Mouse (Mus musculus) hindbrain, embryonic 14.5 days (tissue): ENCODE measurements around the gene Ptpn18. TPM values are rescaled to one million over a fixed set of nuclear protein-coding genes. Genes with fewer than 3 reads are reported as not detected.

Source experiments
- ATAC-seq: fragments of 200-750 bp; cut with Nextera tagmentation; 2 replicates; pipeline ENCODE4 v1.8.0; 2017; ENCODE audit warnings: moderate number of reproducible peaks, mild to moderate bottlenecking, moderate TSS enrichment, moderate library complexity; ENCODE audit not compliant: low FRiP score
- DNase-seq: peaks from one replicate; pipeline ENCODE4 v3.0.0-alpha.2; 2015; ENCODE audit warnings: low spot score
- H3K27ac ChIP-seq: fragments of 300-500 bp; sonication (generic); 2 replicates; pipeline ENCODE4 v1.5.1; 2014; ENCODE audit warnings: mild to moderate bottlenecking, moderate library complexity
- H3K27me3 ChIP-seq: fragments of 300-500 bp; sonication (generic); 2 replicates; pipeline ENCODE4 v1.6.1; 2014; ENCODE audit warnings: mild to moderate bottlenecking, low read length, mixed read lengths; ENCODE audit not compliant: control insufficient read depth, insufficient read depth
- H3K36me3 ChIP-seq: fragments of 300-500 bp; sonication (generic); replicated peaks from 2 replicates; pipeline ENCODE4 v1.6.1; 2014; ENCODE audit not compliant: control insufficient read depth, insufficient read depth
- H3K4me1 ChIP-seq: fragments of 300-500 bp; sonication (generic); replicated peaks from 2 replicates; pipeline ENCODE4 v1.6.1; 2014; ENCODE audit warnings: antibody characterized with exemption, low read length, mixed read lengths; ENCODE audit not compliant: control insufficient read depth, insufficient read depth
- H3K4me2 ChIP-seq: fragments of 300-500 bp; sonication (generic); replicated peaks from 2 replicates; pipeline ENCODE4 v1.6.1; 2014; ENCODE audit warnings: mild to moderate bottlenecking, moderate library complexity
- H3K4me3 ChIP-seq: fragments of 300-500 bp; sonication (generic); replicated peaks from 2 replicates; pipeline ENCODE4 v1.5.1; 2014; ENCODE audit warnings: mild to moderate bottlenecking, low read length
- H3K9ac ChIP-seq: fragments of 300-500 bp; sonication (generic); 2 replicates; pipeline ENCODE4 v1.6.1; 2014
- H3K9me3 ChIP-seq: fragments of 300-500 bp; sonication (generic); 2 replicates; pipeline ENCODE4 v1.6.1; 2016; ENCODE audit warnings: low read length; ENCODE audit not compliant: control insufficient read depth
- WGBS: fragments of 180-500 bp; shearing (Covaris S2); extraction: QIAGEN DNeasy Blood & Tissue Kit; methylation state at CpG from one replicate; pipeline ENCODE4 v1.1.7; 2014; 5-methylcytosine and 5-hydroxymethylcytosine counted together
- microRNA-seq: library from miRNA; unstranded; fragments of <30 nt; microRNA quantifications from one replicate; pipeline ENCODE4, GENCODE M21; 2016
- polyA plus RNA-seq: library from polyadenylated mRNA; unstranded; fragments of >200 nt; fragmentation: Nextera tagmentation; extraction: Ambion mirVana; gene quantifications from 2 replicates; pipeline ENCODE4 v1.2.1, GENCODE M21; 2014

Gene Ptpn18
- polyA plus RNA-seq, 1 experiment from 2014 or later, result 6.8 TPM

- no peaks in the 10 kb centered on the region for H3K27me3 ChIP-seq
- H3K27ac ChIP-seq, result no peak overlapping the region
- no peaks in the 10 kb centered on the region for H3K4me1 ChIP-seq
- H3K9ac ChIP-seq, result no peak overlapping the region
- DNase-seq, result no peak
- no peaks in the 10 kb centered on the region for H3K9me3 ChIP-seq
- no peak overlapping the region for H3K4me2 ChIP-seq
- ATAC-seq, result no peak
- 85% methylated on average over 1 of the region's 1 CpGs for WGBS
- H3K4me3 ChIP-seq, result no peak overlapping the region
- no peaks in the 10 kb centered on the region for H3K36me3 ChIP-seq
Measured at GRCm38 (mm10) chr1:34518259-34518658, 58.7 kb downstream of the Ptpn18 start.

- Histone ChIP-seq H3K9me3 (no peaks in the 10 kb centered on the region), H3K4me2 (no peak overlapping the region), H3K27ac (no peak overlapping the region), H3K27me3 (no peaks in the 10 kb centered on the region), H3K4me3 (no peak overlapping the region), H3K4me1 (no peaks in the 10 kb centered on the region), H3K9ac (no peak overlapping the region), H3K36me3 (no peaks in the 10 kb centered on the region)
- no peak for ATAC-seq
- no peak for DNase-seq
- 89% methylated on average over 6 of the region's 6 CpGs for WGBS
Measured at GRCm38 (mm10) chr1:34522205-34522849, 62.8 kb downstream of the Ptpn18 start.

GRCm38 (mm10) chr1:34522850-34523244, 63.3 kb downstream of the Ptpn18 start:
- H3K9me3 ChIP-seq, result no peaks in the 10 kb centered on the region
- no peak overlapping the region for H3K9ac ChIP-seq
- H3K4me1 ChIP-seq, result no peaks in the 10 kb centered on the region
- ATAC-seq (no peak), DNase-seq (no peak)
- WGBS, result 88% methylated on average over 3 of the region's 3 CpGs
- H3K27me3 ChIP-seq, result no peaks in the 10 kb centered on the region
- no peaks in the 10 kb centered on the region for H3K36me3 ChIP-seq
- H3K4me3 ChIP-seq, result no peak overlapping the region
- no peak overlapping the region for H3K27ac ChIP-seq
- H3K4me2 ChIP-seq, result no peak overlapping the region

- DNase-seq (no peak), ATAC-seq (no peak)
- 82% methylated on average over 3 of the region's 3 CpGs for WGBS
- H3K4me1 ChIP-seq, result no peaks in the 10 kb centered on the region
- no peak overlapping the region for H3K27ac ChIP-seq
- H3K27me3 ChIP-seq, result no peaks in the 10 kb centered on the region
- no peak overlapping the region for H3K9ac ChIP-seq
- no peak overlapping the region for H3K4me3 ChIP-seq
- no peaks in the 10 kb centered on the region for H3K9me3 ChIP-seq
- no peak overlapping the region for H3K4me2 ChIP-seq
- no peaks in the 10 kb centered on the region for H3K36me3 ChIP-seq
Measured at GRCm38 (mm10) chr1:34523647-34524046, 64.1 kb downstream of the Ptpn18 start.

Small RNAs within 50 kb of the gene (microRNA-seq; reads per million reads assigned to microRNA genes)
- 1.1 reads per million for gene Mir5103

Other genes starting within 250 kb of the Ptpn18 start
- 59.5 and 60.6 TPM in 2 replicates for gene Ccdc115, start 20.1 kb upstream of the Ptpn18 start, polyA plus RNA-seq
- 48.3 and 49.6 TPM in 2 replicates for gene Imp4, start 19.9 kb upstream of the Ptpn18 start, polyA plus RNA-seq
- not detected in 2 replicates for gene Prss39, start 38.6 kb downstream of the Ptpn18 start, polyA plus RNA-seq
- 0.19 and 0.20 TPM in 2 replicates for gene Cfc1, start 75.9 kb downstream of the Ptpn18 start, polyA plus RNA-seq
- gene Prss40, start 101.2 kb downstream of the Ptpn18 start, polyA plus RNA-seq, result not detected in 2 replicates
- gene Amer3, start 119.9 kb downstream of the Ptpn18 start, polyA plus RNA-seq, result 29.7 and 32.1 TPM in 2 replicates